Mouse (Mus musculus) kidney, adult 11 months (tissue): ENCODE results near the gene Il18bp.
"Not testable (repeated sequence)": the region's sequence is repeated elsewhere in the genome, so short reads cannot be mapped to it uniquely, and the experiment has no call there.

Experiments
- DNase-seq: peaks from one replicate; pipeline ENCODE4 v3.0.0; 2022

Gene Il18bp

DNA sequence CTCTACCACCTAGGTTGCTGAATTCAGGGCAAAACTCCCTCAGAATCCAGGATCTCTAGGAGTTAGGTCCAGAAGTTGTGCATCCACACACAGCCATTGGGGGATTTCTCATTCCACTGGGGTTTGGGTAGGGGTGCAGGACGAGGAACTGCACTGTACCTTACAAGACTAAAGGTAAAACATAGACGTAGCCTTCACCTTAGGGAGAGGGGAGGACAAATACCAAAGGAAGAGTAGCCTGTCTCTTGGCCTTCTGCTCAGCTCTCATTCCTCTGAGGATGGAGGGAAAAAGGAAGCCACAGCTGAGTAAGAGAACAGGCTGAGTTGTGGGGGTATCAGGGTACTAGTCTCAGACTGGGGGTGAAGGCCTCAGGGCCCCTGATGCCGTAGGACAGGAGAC, at the start of gene Il18bp:
Gene Il18bp, minus strand, starts transcription at position 101 of the 400 bp plus-strand sequence.
- DNase-seq, result no peak

DNA sequence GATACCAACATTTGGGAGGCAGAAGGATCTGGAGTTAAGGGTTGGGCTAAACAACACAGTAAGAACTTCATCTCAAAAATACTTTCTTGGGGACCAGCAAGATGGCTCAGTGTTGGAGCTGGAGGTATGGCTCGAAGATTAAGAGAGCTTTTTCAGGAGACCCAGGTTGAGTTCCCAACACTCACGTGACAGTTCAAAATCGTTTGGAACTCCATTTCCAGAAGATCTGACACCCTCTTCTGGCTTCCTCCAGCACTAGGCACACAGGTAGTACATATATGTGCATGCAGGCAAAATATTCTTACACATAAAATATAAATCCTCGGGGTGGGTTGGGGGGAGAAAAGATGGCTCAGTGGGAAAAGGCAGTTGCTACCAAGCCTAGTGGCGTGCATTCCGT, 47.9 kb upstream of the Il18bp start:
- DNase-seq, result no peak

DNA sequence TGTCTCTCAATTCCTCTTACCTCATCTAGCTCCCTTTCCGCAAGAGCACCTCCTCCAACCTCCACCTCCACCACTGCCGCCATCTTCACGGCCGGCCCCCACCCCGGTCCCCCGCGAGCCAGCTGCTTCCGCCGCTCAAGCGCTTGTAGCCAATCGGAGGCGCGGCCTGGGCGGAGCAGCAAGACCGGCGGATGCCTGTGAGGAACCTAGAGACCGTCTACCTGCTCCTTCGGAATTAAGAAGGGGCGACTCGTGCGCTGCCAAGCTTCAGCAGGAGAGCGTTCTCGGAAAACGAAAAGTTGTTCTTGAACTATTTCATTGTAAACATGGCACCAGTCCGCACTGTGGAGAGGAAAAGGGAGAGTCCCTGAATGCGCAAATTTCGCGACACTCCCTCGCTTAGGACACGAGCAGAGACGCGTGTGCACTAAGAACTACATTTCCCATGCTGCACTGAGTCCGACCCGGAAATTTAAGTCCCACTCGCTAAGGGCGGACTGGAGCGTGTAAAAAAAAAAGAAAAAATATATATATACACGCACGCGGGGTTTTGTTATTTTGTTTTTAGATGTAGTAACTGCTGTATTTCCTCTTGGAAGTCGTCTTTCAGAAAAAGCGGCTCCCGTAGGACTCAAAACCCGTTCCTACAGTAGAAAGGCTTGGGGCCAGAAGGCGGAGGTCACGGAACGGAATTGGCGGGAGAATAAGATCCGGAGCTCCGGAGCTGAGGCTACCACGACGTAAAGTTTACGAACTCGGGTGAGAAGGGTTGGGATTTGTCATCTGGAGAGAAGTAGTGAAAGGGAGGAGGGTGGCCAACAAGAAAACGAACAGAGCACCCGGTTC, 46.8 kb upstream of the Il18bp start, which contains the start of the genes Rnf121, Xndc1 and Xntrpc:
Gene Rnf121, minus strand, starts transcription at position 424 of the 846 bp plus-strand sequence.
Gene Xndc1, plus strand, starts transcription at position 466 of the 846 bp plus-strand sequence.
Gene Xntrpc, plus strand, starts transcription at position 668 of the 846 bp plus-strand sequence.
- peak; percentile 93 for DNase-seq

- DNase-seq, result no peak
Measured at GRCm38 (mm10) chr7:102064655-102065045, 46.2 kb upstream of the Il18bp start.

GRCm38 (mm10) chr7:102063891-102064290, 45.4 kb upstream of the Il18bp start:
- no peak for DNase-seq

GRCm38 (mm10) chr7:102062203-102062602, 43.7 kb upstream of the Il18bp start:
- DNase-seq, result no peak

- DNase-seq, result no peak
Measured at GRCm38 (mm10) chr7:102061353-102061752, 42.9 kb upstream of the Il18bp start.

GRCm38 (mm10) chr7:102048524-102048923, 30.0 kb upstream of the Il18bp start:
- DNase-seq, result not testable (repeated sequence)

DNA sequence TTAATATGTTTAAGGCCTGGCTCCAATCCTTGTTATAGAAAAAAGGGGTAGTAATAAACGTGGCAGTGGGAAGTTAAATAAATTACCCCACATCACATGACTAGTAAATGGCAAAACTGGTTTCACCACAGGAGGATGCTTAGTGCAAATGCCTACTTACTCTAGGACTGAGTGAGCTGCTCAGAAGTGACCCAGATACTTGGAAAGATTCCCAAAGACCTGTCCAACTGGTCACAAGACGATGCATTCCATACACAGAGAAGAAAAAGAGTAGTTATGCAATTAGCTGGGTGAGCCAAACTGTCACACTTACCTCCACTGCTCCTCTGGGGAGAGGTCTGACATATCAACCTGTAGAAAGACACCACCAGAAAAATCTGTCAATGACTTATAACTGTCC, 23.8 kb upstream of the Il18bp start:
- peak; percentile 45 for DNase-seq

DNA sequence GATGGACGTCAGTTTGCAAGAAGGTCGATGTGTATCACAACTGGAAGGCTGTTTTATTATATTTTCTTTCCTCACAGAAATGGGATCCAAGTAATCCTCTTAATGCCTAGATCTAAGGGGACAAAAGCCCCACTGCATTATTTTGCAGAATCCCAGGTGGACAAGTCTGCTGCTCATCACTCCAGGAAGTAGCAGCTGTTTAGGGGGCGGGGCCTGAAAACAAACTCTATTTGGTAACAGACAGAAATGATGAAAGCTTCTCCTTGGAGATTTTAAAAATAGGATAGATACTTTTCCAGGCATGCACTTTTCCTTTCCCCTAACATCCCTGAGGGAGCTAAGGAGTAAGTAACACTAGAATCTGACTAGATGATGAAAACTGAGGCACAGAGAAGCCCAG, 18.8 kb upstream of the Il18bp start:
- DNase-seq, result no peak

DNA sequence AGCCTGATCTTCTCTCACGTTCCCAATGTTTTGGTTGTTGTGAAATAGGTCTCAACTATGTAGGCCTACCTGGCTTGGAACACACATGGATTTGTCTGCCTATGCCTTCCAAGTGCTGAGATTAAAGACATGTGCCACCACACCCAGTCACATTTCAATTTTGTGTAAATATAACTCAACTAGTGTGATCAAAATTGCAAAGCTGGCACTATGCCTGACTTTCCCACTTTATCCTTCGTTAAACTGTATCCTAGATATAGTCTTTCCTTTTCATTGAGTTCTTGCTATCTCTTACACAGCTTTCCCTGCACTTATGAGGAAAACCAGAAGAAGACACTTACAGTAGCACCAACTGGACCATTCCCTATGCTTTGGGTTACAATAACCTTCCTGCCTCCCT, 17.0 kb upstream of the Il18bp start:
- DNase-seq, result no peak

GRCm38 (mm10) chr7:102034904-102035303, 16.4 kb upstream of the Il18bp start:
- no peak for DNase-seq

DNA sequence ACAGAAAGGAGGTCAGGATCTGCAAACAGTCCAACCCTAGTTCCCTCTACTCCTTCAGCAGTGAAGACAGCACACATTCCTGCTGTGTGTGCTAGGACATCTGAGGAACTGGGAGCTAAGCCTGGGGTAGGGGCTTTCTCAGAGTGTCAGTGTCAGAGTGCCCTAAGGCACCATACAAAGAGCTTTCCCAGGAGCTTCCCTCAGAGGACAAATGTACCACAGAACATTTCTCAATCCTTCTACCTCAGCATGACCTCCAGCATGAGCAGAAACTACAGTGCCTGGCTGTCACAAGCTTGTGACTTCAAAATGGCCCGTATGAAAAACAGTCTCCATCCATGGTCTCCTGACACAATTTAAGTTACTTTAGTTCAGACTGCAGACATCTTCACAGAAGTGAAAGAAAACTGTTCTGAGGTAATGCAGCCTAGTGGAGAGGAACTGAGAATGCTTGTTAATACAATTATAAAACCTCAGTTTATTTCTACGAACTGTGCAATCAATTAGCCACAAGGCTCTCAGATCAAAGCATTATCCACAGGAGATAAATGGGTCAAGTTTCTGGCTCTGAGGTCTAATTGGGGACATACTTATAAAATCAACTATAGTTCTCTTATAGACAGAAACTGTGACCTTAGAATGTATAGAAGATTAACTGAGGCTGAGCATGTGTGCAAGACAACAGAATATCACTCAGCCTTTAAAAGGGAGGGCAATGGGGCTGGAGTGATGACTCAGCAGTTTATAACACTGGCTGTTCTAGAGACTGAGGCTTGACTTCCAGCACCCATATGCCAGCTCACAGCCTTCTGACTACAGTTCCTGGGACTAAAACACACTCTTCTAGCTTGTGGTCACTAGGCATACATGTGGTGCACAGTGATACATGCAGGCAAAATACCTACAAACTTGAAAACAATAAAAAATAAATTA, 7.0 kb upstream of the Il18bp start:
- no peak for DNase-seq

DNA sequence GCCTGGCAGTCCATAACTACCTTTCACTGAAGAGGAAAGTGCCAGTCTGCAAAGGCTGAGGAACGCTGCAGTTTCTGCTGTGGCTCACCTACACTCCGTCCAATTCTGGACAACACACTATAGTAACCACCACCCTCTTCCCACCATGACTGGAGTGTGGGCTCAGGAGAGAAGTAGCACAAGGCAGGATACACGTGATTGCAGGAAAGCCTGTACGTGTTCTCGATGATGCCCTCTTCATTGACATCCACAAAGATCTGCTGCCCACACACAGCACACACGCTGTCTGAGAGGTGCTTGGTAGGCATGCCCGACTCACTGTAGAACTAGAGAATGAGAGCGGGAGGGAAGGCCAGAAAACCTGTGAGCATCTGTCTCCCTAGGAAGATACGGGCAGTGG, 5.3 kb upstream of the Il18bp start:
- DNase-seq, result no peak

DNA sequence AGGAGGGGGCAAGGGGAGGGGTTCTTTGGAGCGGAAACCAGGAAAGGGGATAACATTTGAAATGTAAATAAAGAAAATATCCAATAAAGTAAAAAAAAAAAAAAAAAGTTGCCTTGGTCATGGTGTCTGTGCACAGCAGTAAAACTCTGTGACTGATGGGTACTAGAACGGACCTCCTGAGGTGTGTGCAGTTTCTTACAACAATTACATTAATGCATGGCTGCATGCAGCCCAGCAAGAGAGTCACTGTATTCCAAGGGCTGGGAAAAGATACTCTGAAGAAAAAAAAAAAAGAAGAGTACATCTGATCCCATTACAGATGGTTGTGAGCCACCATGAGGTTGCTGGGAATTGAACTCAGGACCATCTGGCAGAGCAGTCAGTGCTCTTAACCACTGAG, 2.4 kb upstream of the Il18bp start:
- not testable (repeated sequence) for DNase-seq

DNA sequence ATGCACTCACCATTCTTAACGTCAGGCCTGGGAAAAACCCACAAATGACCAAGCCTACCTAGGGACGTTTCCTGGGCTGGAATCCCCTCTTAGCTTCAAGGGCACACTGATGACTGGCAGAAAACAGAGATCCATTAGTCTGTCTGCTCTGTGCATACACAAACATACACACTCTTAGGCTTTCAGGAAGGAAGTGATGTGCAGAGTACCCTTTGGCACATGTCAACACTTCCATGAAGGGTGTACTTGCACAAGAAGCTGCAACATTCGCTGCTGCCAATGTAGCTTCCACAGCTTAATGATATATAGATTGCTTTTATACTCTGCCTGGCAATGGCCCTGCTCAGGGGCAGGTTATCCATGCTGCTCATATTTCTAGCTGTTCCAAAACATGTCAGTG, 872 bp upstream of the Il18bp start:
- no peak for DNase-seq

- DNase-seq, result peak; percentile 59
Measured at GRCm38 (mm10) chr7:102018034-102018433, 456 bp downstream of the Il18bp start.

GRCm38 (mm10) chr7:102017452-102017851, 1.0 kb downstream of the Il18bp start:
- peak; percentile 46 for DNase-seq

DNA sequence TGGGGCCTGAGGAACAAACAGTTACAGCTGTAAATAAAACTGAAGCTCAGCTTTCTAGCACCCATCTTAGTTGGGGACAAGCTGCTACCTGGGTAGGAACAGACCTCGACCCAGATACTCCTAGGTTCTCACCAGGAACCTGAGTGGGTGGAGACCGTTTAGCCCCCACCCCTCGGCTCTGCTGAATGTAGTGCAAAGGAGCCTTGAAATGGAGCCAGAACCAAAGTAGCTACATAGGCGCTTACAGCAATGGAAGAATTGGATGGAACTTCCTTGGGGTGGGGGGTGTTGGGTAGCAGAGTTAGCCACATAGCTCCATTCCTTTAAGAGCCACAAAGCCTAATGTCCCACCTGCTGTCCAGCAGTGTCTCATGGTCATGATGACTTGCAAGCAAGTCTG, 1.6 kb downstream of the Il18bp start:
- DNase-seq, result no peak

DNA sequence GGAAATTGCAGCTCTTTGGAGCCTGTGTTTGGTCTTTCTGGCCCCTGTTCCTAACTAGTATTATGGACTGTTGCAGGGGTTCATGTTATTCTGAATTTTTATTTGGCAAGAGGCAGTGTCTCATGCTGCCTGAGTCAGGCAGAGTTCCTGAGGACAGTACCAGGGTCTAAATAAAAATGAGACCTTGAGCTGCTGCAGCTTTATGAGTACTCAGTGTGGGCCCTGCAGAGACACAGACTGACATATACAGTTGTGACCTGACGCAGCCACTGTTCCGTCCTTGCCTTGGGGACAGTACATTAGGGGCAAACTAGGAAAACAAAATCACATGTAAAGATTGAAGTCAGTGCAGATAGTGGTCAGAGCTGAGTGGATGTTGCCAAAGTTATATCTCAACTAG, 3.5 kb downstream of the Il18bp start:
- no peak for DNase-seq

DNA sequence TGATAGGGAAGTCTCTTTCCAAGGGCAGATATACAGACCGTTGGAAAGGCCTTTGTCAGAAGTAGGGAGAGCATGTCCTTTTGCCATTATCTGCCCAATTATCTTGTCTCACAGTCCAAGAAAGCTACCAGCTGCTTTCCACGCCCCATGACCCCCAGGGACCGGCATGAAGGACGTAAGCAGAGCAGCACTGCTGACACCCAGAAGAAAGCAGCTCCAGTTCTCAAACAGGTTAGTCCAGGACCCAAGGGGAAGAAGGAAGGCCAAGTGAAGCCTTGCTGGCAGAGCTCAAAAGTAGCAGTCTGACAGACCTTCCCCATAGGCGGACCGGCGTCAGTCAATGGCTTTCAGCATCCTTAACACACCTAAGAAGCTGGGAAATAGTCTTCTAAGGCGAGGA, 5.1 kb downstream of the Il18bp start:
- DNase-seq, result no peak

GRCm38 (mm10) chr7:102011855-102012254, 6.6 kb downstream of the Il18bp start:
- no peak for DNase-seq

DNA sequence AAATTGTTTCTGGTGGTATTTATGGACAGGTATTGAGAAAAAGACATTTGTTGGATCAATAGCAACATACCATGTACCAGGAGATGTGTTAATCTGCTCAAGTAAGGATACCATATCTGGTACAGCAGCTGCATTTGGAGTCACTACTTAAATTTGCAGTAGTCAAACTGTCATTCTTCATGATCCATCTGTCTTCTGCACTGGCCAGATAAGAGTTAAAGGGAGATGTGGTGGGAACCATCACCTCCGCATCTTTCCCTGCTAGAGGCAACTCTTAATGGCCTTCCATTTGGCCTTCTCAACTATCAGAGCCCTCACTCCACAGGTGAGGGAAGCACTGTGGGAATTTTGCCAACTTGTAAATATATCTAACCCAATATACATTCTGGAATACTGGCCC, 12.0 kb downstream of the Il18bp start:
- no peak for DNase-seq
